Mouse (Mus musculus) spleen, adult 2 months (tissue): ENCODE measurements around the gene 1700016K19Rik. TPM values are rescaled to one million over a fixed set of nuclear protein-coding genes. Genes with fewer than 3 reads are reported as not detected.
A peak's percentile ranks its signal among the peaks of the same experiment; 100 is the strongest.
"Not testable (repeated sequence)": the region's sequence is repeated elsewhere in the genome, so short reads cannot be mapped to it uniquely, and the experiment has no call there.

ENCODE experiments used
- DNase-seq, 2 experiments: peaks; one replicate each; pipeline versions ENCODE4 v3.0.0 to v3.0.0-alpha.2; 2012 to 2021; ENCODE audit warnings: low spot score in 2 of 2, low read depth in 1 of 2
- H3K27ac ChIP-seq: fragments of 200-500 bp; 2 replicates; pipeline ENCODE4 v1.5.1; 2012; ENCODE audit warnings: low read length, inconsistent platforms; ENCODE audit not compliant: insufficient read depth
- H3K27me3 ChIP-seq: fragments of 200-500 bp; 2 replicates; pipeline ENCODE4 v1.6.1; 2012; ENCODE audit warnings: mild to moderate bottlenecking, moderate library complexity, low read length, inconsistent platforms; ENCODE audit not compliant: control insufficient read depth, insufficient read depth
- H3K36me3 ChIP-seq: fragments of 200-500 bp; 2 replicates; pipeline ENCODE4 v1.6.1; 2012; ENCODE audit warnings: mild to moderate bottlenecking, low read length, inconsistent platforms; ENCODE audit not compliant: control insufficient read depth, insufficient read depth
- H3K4me1 ChIP-seq: fragments of 200-500 bp; 2 replicates; pipeline ENCODE4 v1.6.1; 2011; ENCODE audit warnings: inconsistent platforms; ENCODE audit not compliant: control insufficient read depth, insufficient read depth, insufficient read length
- H3K4me3 ChIP-seq: fragments of 200-500 bp; 2 replicates; pipeline ENCODE4 v1.5.1; 2011; ENCODE audit warnings: mild to moderate bottlenecking, inconsistent platforms; ENCODE audit not compliant: insufficient read depth, insufficient read length; ENCODE audit errors: extremely low read depth
- CTCF ChIP-seq: fragments of 200-500 bp; IDR thresholded peaks from 2 replicates; pipeline ENCODE4 v1.5.1; 2011; ENCODE audit warnings: mild to moderate bottlenecking, inconsistent platforms; ENCODE audit not compliant: insufficient read depth, insufficient read length, insufficient replicate concordance; ENCODE audit errors: extremely low read depth
- POLR2A ChIP-seq: fragments of 200-500 bp; IDR thresholded peaks from 2 replicates; pipeline ENCODE4 v1.6.1; 2011; ENCODE audit warnings: low read depth, low read length, inconsistent platforms
- whole genome bisulfite sequencing: fragments of 180-500 bp; shearing (Covaris S2); methylation state at CpG from one replicate; pipeline ENCODE4 v1.1.7; 2018; 5-methylcytosine and 5-hydroxymethylcytosine counted together
- polyA plus RNA-seq: library from polyadenylated mRNA; depleted of rRNA; stranded (reverse); fragments of >200 nt; gene quantifications from 2 replicates; pipeline ENCODE4 v1.2.3, GENCODE M21; 2012

1700016K19Rik gene
- polyA plus RNA-seq, 1 experiment = 0.08 TPM

DNA sequence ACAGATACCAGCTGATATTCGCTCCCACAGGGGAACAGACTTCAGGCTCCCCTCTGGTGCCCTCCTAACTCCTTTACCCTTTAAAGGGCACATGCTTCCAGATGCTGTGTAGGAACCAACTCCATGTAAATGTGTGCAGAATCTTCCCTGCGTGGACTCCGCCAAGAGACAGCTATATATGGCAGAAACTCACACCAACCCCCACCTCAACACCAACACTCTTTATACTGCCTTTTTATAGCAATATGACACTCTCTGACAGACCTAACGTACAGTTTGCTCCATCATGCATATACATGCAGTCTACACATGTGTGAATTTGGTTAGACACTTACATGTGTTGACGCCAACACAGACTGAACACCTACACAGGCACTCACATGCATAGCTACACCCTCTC, 989 bp downstream of the 1700016K19Rik start:
- no peaks in the 10 kb centered on the region; the same call in 1 of the 2 replicates for H3K27me3 ChIP-seq
- no peak for DNase-seq
- peaks cover 5% of the 10 kb centered on the region; the same call in 1 of the 2 replicates for H3K4me1 ChIP-seq
- WGBS = 83% methylated on average over 5 of the region's 5 CpGs
- H3K27ac ChIP-seq = no peak overlapping the region
- no peaks in the 10 kb centered on the region for H3K36me3 ChIP-seq
- no peak overlapping the region for H3K4me3 ChIP-seq
- no peak for TF ChIP-seq CTCF
- TF ChIP-seq POLR2A = no peak

DNA sequence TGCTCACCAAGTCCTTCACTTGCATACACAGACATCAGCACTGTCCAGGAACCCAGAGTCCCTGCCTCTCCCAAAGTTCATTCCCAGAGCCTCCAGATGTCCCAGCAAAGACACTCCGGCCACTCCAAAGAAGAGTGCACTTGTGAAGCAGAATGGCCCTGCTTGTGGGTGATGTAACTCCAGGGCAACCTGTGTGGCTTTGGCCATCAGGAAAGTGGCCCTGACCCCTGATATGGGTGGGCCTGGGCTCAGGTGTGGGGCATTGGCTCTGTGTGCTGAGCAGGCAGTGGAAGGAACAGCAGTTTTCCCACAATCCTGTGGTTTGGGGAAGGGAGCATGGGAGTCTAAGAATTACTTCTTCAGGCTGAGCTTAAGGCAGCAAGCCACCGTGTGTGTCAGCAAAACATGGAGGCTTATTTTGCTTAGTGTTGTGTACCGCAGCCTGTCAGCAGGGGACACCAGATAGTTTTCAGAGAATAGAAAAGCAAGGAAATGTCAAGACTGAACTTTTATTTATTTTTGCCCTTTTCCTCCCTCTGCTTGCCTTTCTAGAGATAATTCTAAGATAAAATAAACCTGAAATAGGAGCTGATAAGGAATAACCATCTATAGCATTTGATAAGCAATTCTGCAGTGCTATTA, 1.6 kb downstream of the 1700016K19Rik start:
- no peaks in the 10 kb centered on the region; the same call in 1 of the 2 replicates for H3K27me3 ChIP-seq
- no peak overlapping the region for H3K27ac ChIP-seq
- H3K36me3 ChIP-seq = no peaks in the 10 kb centered on the region
- no peak overlapping the region for H3K4me3 ChIP-seq
- WGBS = 58% methylated on average over 3 of the region's 3 CpGs
- TF ChIP-seq CTCF (no peak), POLR2A (no peak)
- DNase-seq = no peak
- H3K4me1 ChIP-seq = peaks cover 5% of the 10 kb centered on the region; the same call in 1 of the 2 replicates

DNA sequence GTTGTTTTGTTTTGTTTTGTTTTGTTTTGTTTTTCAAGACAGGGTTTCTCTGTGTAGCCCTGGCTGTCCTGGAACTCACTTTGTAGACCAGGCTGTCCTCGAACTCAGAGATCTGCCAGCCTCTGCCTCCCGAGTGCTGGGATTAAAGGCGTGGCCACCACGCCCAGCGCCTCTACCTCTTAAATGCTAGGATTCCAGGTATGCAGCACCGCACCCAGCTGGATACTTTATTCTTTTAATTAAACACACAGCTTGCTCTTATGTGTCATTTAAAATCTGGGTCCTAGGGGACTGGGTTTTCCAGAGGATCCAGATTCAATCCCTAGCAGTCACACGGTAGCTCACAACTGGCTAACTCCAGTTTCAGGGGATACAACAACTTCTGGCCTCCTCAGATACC, 4.6 kb downstream of the 1700016K19Rik start:
- DNase-seq, H3K27me3 ChIP-seq, H3K36me3 ChIP-seq, H3K4me1 ChIP-seq, H3K27ac ChIP-seq, H3K4me3 ChIP-seq: not testable (repeated sequence)
- WGBS = 92% methylated on average over 7 of the region's 7 CpGs

DNA sequence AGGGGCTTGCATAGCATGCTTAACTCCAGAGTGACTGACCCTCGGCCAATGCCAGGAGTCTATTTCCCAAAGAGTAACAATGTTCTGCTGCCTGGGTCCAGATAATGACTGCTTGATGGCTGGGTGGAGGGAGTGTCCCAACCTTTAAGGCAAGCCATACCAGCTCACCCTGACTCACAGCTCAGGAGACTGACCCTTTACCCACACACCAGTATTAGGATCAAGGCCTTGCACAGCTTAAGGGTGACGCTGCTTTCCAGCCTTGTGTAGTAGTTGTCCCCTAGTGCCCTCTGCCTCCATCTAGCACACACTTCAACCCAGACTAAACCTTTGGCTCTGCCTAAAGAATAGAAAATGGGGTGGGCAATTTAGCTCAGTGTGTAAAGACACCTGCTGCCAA, 8.4 kb downstream of the 1700016K19Rik start:
- WGBS = 87% methylated on average over 2 of the region's 2 CpGs
- H3K27me3 ChIP-seq = no peaks in the 10 kb centered on the region
- no peak for DNase-seq
- H3K27ac ChIP-seq = no peak overlapping the region
- no peaks in the 10 kb centered on the region for H3K36me3 ChIP-seq
- TF ChIP-seq CTCF (no peak), POLR2A (no peak)
- no peaks in the 10 kb centered on the region for H3K4me1 ChIP-seq
- no peak overlapping the region for H3K4me3 ChIP-seq

DNA sequence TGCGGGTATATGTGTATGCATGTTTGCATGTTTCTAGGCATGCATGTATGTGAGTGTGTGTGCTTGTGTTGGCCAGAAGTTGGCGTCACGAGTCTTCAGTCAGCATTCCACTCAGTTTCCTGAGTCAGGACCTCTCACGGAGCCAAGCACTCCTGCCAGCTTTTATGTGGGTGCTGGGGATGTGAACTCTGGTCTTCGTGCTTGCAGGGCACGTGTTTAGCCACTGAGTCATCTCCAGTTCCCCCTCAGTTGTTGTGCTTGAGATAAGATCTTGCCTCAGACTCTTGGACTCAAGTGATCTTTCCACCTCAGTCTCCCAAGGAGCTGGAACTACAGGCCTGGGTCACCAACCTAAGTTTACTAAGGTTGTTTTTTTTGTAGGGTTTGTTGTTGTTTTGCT, 9.4 kb downstream of the 1700016K19Rik start:
- 80% methylated on average over 6 of the region's 6 CpGs for WGBS
- DNase-seq = no peak

DNA sequence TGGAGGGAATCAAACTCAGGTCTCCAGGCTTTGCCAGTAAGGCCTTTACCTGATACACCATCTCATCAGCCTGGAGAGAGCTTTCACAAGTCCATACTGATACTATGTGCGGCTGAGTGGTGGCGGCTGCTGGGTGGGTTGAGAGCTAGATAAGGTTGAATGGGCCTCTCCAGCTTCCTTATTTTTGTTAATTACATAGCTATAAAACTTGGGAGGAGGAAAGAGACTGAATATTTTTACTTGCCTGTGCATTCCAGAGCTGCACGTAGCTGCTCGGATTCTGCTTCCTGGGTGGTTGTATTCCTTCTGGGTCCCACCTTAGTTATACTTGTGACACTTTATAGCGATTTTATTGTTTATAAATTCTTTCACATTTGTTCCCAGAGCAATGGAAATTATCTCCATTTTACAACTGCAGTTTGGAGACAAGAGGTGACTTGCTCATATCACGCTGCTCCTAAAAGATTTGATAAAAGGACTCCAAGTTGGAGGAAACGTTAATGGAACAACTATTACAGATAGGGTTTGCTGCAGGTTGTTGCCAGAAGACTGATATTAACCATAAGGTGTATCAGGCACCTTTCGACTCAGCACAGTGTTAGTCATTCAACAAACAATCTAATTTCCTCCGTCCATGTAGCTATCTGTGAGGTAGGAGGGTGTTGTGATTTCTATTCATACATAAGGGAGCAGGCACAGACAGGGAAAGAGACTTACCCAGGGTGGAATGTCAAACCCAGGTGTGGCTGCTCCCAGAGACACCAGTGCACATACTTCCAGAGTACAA, 11.3 kb downstream of the 1700016K19Rik start:
- no peak for DNase-seq
- H3K4me3 ChIP-seq = no peak overlapping the region
- no peaks in the 10 kb centered on the region for H3K4me1 ChIP-seq
- H3K27ac ChIP-seq = no peak overlapping the region
- H3K27me3 ChIP-seq = no peaks in the 10 kb centered on the region
- WGBS = 88% methylated on average over 9 of the region's 9 CpGs
- TF ChIP-seq POLR2A = no peak
- TF ChIP-seq CTCF = no peak
- no peaks in the 10 kb centered on the region for H3K36me3 ChIP-seq

More for the DNA sequence above, 9.4 kb downstream of the 1700016K19Rik start:
- Histone ChIP-seq H3K4me3 (no peak overlapping the region), H3K27me3 (no peaks in the 10 kb centered on the region), H3K4me1 (no peaks in the 10 kb centered on the region), H3K36me3 (no peaks in the 10 kb centered on the region), H3K27ac (no peak overlapping the region)
- TF ChIP-seq POLR2A (no peak), CTCF (no peak)

DNA sequence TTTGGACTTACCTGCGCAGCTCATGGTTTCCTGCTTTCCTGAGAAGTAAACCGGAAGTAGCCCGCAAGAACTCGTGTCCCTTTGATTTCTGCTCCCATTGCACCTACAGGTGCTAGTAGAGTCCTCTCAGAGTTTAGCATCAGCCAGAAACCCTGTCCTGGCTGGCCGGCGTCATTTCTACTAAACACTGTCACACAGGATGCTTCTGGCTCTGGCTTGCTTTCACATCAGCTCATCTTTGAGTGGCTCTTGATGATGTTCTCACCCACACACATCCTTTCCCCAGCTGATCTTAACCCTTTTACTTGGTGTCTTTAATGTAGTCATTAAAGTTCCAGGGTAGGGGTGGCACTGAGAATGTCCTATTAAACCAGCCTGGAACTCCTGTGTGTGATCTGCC, 15.5 kb downstream of the 1700016K19Rik start:
- H3K4me1 ChIP-seq = no peaks in the 10 kb centered on the region
- DNase-seq = no peak
- H3K27ac ChIP-seq = peak overlapping the region; percentile 52; the same call in 1 of the 2 replicates
- no peaks in the 10 kb centered on the region for H3K36me3 ChIP-seq
- no peaks in the 10 kb centered on the region for H3K27me3 ChIP-seq
- H3K4me3 ChIP-seq = 0 out of 2 replicates have a peak overlapping the region, but pooled peaks have one; percentile 10
- WGBS = 77% methylated on average over 6 of the region's 6 CpGs
- TF ChIP-seq CTCF (no peak), POLR2A (no peak)
